Mouse (Mus musculus) limb, embryonic 13.5 days (tissue): ENCODE results near the gene Apba1. TPM values are rescaled to one million over a fixed set of nuclear protein-coding genes. Genes with fewer than 3 reads are reported as not detected.

Experiments
- ATAC-seq: fragments of 200-750 bp; cut with Nextera tagmentation; 2 replicates; pipeline ENCODE4 v1.8.0; 2017; ENCODE audit warnings: low read depth, moderate number of reproducible peaks, moderate TSS enrichment; ENCODE audit not compliant: low FRiP score
- H3K27ac ChIP-seq: fragments of 300-500 bp; sonication (generic); 2 replicates; pipeline ENCODE4 v1.5.1; 2015; ENCODE audit warnings: inconsistent platforms, mild to moderate bottlenecking, moderate library complexity
- H3K27me3 ChIP-seq: fragments of 300-500 bp; sonication (generic); 2 replicates; pipeline ENCODE4 v1.6.1; 2015; ENCODE audit warnings: mild to moderate bottlenecking, inconsistent platforms
- H3K36me3 ChIP-seq: fragments of 300-500 bp; sonication (generic); 2 replicates; pipeline ENCODE4 v1.6.1; 2015; ENCODE audit warnings: inconsistent platforms, mild to moderate bottlenecking, moderate library complexity
- H3K4me1 ChIP-seq: fragments of 300-500 bp; sonication (generic); 2 replicates; pipeline ENCODE4 v1.6.1; 2015; ENCODE audit warnings: inconsistent platforms
- H3K4me2 ChIP-seq: fragments of 300-500 bp; sonication (generic); replicated peaks from 2 replicates; pipeline ENCODE4 v1.6.1; 2015; ENCODE audit warnings: inconsistent platforms, mild to moderate bottlenecking, moderate library complexity
- H3K4me3 ChIP-seq: fragments of 300-500 bp; sonication (generic); 2 replicates; pipeline ENCODE4 v1.5.1; 2015; ENCODE audit warnings: moderate library complexity, mild to moderate bottlenecking, inconsistent platforms
- H3K9ac ChIP-seq: fragments of 300-500 bp; sonication (generic); 2 replicates; pipeline ENCODE4 v1.6.1; 2015; ENCODE audit warnings: mild to moderate bottlenecking, inconsistent platforms
- H3K9me3 ChIP-seq: fragments of 300-500 bp; sonication (generic); 2 replicates; pipeline ENCODE4 v1.6.1; 2016; ENCODE audit warnings: inconsistent platforms
- WGBS: fragments of 180-500 bp; shearing (Covaris S2); methylation state at CpG from one replicate; pipeline ENCODE4 v1.1.7; 2015; 5-methylcytosine and 5-hydroxymethylcytosine counted together
- polyA plus RNA-seq: library from polyadenylated mRNA; unstranded; fragments of >200 nt; fragmentation: Nextera tagmentation; extraction: Ambion mirVana; gene quantifications from 2 replicates; pipeline ENCODE4 v1.2.1, GENCODE M21; 2015

The Apba1 gene
- polyA plus RNA-seq, 1 experiment from 2014 or later = 0.38 TPM

DNA sequence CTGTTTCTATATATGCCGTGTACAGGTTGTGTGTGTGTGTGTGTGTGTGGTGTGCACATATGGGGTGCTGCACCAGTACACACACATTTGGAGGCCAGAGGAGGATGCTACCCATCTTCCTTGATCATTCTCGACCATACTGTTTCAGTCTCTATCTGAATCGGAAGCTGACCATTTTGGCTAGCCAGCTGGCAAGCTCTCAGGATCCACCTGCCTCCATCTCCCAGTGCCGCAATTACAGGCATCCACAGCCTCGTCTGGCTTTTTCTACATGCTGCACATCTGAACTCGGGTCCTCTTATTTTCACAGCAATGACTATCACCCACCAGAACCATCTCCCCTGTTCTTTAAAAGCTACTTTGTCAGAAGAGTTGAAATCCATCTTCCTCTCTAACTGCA, 132.7 kb downstream of the Apba1 start:
- WGBS = 82% methylated on average over 6 of the region's 6 CpGs
- ATAC-seq = no peak
- Histone ChIP-seq H3K27me3 (peaks cover 60% of the 10 kb centered on the region), H3K9ac (no peak overlapping the region), H3K4me1 (peaks cover 9% of the 10 kb centered on the region; the same call in 1 of the 2 replicates), H3K4me2 (no peak overlapping the region), H3K36me3 (no peaks in the 10 kb centered on the region), H3K27ac (no peak overlapping the region), H3K4me3 (no peak overlapping the region), H3K9me3 (no peaks in the 10 kb centered on the region)

DNA sequence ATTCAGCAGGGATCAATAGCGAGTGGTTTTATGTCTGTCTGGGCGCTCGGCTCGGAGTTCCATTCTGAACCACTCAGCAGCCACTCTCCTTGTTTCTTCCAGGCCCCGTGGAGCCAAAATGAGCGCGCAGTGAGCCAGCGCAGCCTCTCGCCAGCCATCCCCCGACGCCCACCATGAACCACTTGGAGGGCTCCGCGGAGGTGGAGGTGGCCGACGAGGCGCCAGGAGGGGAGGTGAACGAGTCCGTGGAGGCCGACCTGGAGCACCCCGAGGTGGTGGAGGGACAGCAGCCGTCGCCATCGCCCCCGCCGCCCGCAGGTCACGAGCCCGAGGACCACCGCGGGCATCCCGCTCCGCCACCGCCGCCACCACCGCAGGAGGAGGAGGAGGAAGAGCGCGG, 133.9 kb downstream of the Apba1 start:
- no peak; the same call in 1 of the 2 replicates for ATAC-seq
- H3K27ac ChIP-seq = no peak overlapping the region
- peaks cover 9% of the 10 kb centered on the region; the same call in 1 of the 2 replicates for H3K4me1 ChIP-seq
- H3K4me3 ChIP-seq = peak overlapping the region; percentile 48
- H3K27me3 ChIP-seq = peaks cover 72% of the 10 kb centered on the region
- H3K36me3 ChIP-seq = no peaks in the 10 kb centered on the region
- peak overlapping the region; percentile 53; the same call in 1 of the 2 replicates for H3K9ac ChIP-seq
- WGBS = 24% methylated on average over 37 of the region's 37 CpGs
- H3K4me2 ChIP-seq = peak overlapping the region; percentile 71
- no peaks in the 10 kb centered on the region for H3K9me3 ChIP-seq

DNA sequence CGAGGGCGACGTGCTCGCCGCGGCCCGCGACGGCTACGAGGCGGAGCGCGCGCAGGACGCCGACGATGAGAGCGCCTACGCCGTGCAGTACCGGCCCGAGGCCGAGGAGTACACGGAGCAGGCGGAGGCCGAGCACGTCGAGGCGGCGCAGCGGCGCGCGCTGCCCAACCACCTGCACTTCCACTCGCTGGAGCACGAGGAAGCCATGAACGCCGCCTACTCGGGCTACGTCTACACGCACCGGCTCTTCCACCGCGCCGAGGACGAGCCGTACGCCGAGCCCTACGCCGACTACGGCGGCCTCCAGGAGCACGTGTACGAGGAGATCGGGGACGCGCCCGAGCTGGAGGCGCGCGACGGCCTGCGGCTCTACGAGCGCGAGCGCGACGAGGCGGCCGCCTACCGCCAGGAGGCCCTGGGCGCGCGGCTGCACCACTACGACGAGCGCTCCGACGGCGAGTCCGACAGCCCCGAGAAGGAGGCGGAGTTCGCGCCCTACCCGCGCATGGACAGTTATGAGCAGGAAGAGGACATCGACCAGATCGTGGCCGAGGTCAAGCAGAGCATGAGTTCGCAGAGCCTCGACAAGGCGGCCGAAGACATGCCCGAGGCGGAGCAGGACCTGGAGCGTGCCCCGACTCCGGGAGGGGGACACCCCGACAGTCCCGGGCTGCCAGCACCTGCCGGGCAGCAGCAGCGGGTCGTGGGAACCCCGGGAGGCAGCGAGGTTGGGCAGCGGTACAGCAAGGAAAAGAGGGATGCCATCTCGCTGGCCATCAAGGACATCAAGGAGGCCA, 134.6 kb downstream of the Apba1 start:
- H3K9ac ChIP-seq = peak overlapping the region; percentile 53
- H3K27me3 ChIP-seq = peaks cover 74% of the 10 kb centered on the region
- 18% methylated on average over 100 of the region's 110 CpGs for WGBS

DNA sequence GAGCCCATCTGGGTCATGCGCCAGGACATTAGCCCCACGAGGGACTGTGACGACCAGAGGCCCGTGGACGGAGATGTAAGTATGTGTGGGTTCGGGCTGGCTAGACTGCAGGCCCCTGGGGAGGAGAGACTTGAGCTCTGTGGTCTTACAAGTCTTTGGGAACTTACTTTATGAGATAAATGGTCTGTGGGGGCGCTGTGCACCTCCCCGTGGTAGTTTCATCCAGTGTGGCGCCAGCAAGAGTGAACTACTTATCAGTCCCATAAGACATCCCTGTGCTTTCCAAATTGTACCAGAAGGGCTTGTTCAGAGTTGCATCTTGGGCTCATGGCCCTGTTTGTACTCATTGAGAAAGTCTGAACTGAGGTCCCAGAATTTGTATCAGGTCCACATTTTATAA, 135.3 kb downstream of the Apba1 start:
- no peak overlapping the region for H3K4me2 ChIP-seq
- no peaks in the 10 kb centered on the region for H3K36me3 ChIP-seq
- no peak for ATAC-seq
- WGBS = 58% methylated on average over 9 of the region's 9 CpGs
- no peak overlapping the region for H3K4me3 ChIP-seq
- H3K9me3 ChIP-seq = no peaks in the 10 kb centered on the region
- no peak overlapping the region for H3K9ac ChIP-seq
- no peak overlapping the region for H3K27ac ChIP-seq
- peaks cover 9% of the 10 kb centered on the region; the same call in 1 of the 2 replicates for H3K4me1 ChIP-seq
- H3K27me3 ChIP-seq = peaks cover 75% of the 10 kb centered on the region

More for the DNA sequence above, 134.6 kb downstream of the Apba1 start:
- Histone ChIP-seq H3K4me3 (peak overlapping the region; percentile 48), H3K36me3 (no peaks in the 10 kb centered on the region), H3K4me1 (peaks cover 9% of the 10 kb centered on the region; the same call in 1 of the 2 replicates), H3K4me2 (peak overlapping the region; percentile 71), H3K9me3 (no peaks in the 10 kb centered on the region), H3K27ac (no peak overlapping the region)
- peak; percentile 80 for ATAC-seq

DNA sequence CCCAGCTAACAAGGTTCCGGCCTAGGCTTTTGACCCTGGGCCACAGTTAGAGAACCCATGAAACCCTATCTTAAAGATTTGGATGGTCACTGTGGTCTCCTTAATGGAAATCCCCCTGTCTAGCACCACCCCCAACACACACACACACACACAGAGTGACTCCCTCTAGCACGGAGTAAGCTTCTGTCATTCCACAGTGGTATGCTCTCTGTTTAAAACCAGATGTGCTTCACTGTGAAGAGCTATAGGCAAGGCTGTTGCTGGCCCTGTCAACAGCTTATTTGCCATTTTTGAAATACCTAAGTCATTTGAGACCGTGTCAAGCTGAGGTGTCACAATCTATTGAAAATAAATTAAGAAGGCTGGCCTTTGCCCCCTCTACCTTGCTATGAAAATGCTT, 136.1 kb downstream of the Apba1 start:
- no peaks in the 10 kb centered on the region for H3K36me3 ChIP-seq
- H3K27me3 ChIP-seq = peaks cover 75% of the 10 kb centered on the region
- ATAC-seq = no peak
- no peak overlapping the region for H3K4me2 ChIP-seq
- H3K27ac ChIP-seq = no peak overlapping the region
- H3K4me3 ChIP-seq = no peak overlapping the region
- H3K9ac ChIP-seq = no peak overlapping the region
- WGBS = 27% methylated on average over 3 of the region's 3 CpGs
- no peaks in the 10 kb centered on the region for H3K9me3 ChIP-seq
- H3K4me1 ChIP-seq = peaks cover 9% of the 10 kb centered on the region; the same call in 1 of the 2 replicates

- no peak for ATAC-seq
- WGBS = 61% methylated on average over 8 of the region's 8 CpGs
- Histone ChIP-seq H3K4me3 (no peak overlapping the region), H3K27ac (no peak overlapping the region), H3K9me3 (no peaks in the 10 kb centered on the region), H3K27me3 (peaks cover 63% of the 10 kb centered on the region), H3K4me1 (peaks cover 9% of the 10 kb centered on the region; the same call in 1 of the 2 replicates), H3K9ac (no peak overlapping the region), H3K4me2 (no peak overlapping the region), H3K36me3 (no peaks in the 10 kb centered on the region)
Observed at GRCm38 (mm10) chr19:23896915-23897314, 138.2 kb downstream of the Apba1 start.

GRCm38 (mm10) chr19:23898501-23898900, 139.8 kb downstream of the Apba1 start:
- Histone ChIP-seq H3K9me3 (no peaks in the 10 kb centered on the region), H3K9ac (no peak overlapping the region), H3K27ac (no peak overlapping the region), H3K4me1 (no peaks in the 10 kb centered on the region), H3K36me3 (no peaks in the 10 kb centered on the region), H3K4me3 (no peak overlapping the region), H3K4me2 (no peak overlapping the region), H3K27me3 (peaks cover 50% of the 10 kb centered on the region)
- 58% methylated on average over 11 of the region's 11 CpGs for WGBS
- no peak for ATAC-seq

- no peaks in the 10 kb centered on the region for H3K9me3 ChIP-seq
- no peak overlapping the region for H3K27ac ChIP-seq
- WGBS = 80% methylated on average over 3 of the region's 3 CpGs
- H3K9ac ChIP-seq = no peak overlapping the region
- H3K4me2 ChIP-seq = no peak overlapping the region
- no peak for ATAC-seq
- no peaks in the 10 kb centered on the region for H3K4me1 ChIP-seq
- no peaks in the 10 kb centered on the region for H3K36me3 ChIP-seq
- no peak overlapping the region for H3K4me3 ChIP-seq
- peaks cover 27% of the 10 kb centered on the region for H3K27me3 ChIP-seq
Observed at GRCm38 (mm10) chr19:23901177-23901576, 142.5 kb downstream of the Apba1 start.

GRCm38 (mm10) chr19:23901768-23902167, 143.1 kb downstream of the Apba1 start:
- WGBS = 92% methylated on average over 4 of the region's 4 CpGs
- no peak for ATAC-seq
- H3K4me2 ChIP-seq = no peak overlapping the region
- H3K9ac ChIP-seq = no peak overlapping the region
- H3K4me3 ChIP-seq = no peak overlapping the region
- H3K9me3 ChIP-seq = no peaks in the 10 kb centered on the region
- H3K27me3 ChIP-seq = peaks cover 22% of the 10 kb centered on the region
- H3K4me1 ChIP-seq = no peaks in the 10 kb centered on the region
- no peak overlapping the region for H3K27ac ChIP-seq
- no peaks in the 10 kb centered on the region for H3K36me3 ChIP-seq

GRCm38 (mm10) chr19:23903066-23903465, 144.4 kb downstream of the Apba1 start:
- Histone ChIP-seq H3K4me1 (no peaks in the 10 kb centered on the region), H3K4me3 (no peak overlapping the region), H3K27ac (no peak overlapping the region), H3K36me3 (no peaks in the 10 kb centered on the region), H3K4me2 (no peak overlapping the region), H3K27me3 (peaks cover 13% of the 10 kb centered on the region), H3K9ac (no peak overlapping the region), H3K9me3 (no peaks in the 10 kb centered on the region)
- 89% methylated on average over 7 of the region's 7 CpGs for WGBS
- ATAC-seq = no peak

GRCm38 (mm10) chr19:23904922-23905321, 146.2 kb downstream of the Apba1 start:
- ATAC-seq = no peak
- Histone ChIP-seq H3K4me1 (no peaks in the 10 kb centered on the region), H3K27me3 (peaks cover 9% of the 10 kb centered on the region), H3K4me2 (no peak overlapping the region), H3K4me3 (no peak overlapping the region), H3K27ac (no peak overlapping the region), H3K9me3 (no peaks in the 10 kb centered on the region), H3K9ac (no peak overlapping the region), H3K36me3 (no peaks in the 10 kb centered on the region)
- 78% methylated on average over 4 of the region's 4 CpGs for WGBS

GRCm38 (mm10) chr19:23905772-23906171, 147.1 kb downstream of the Apba1 start:
- no peak overlapping the region for H3K4me3 ChIP-seq
- no peaks in the 10 kb centered on the region for H3K36me3 ChIP-seq

More at GRCm38 (mm10) chr19:23905772-23906171, 147.1 kb downstream of the Apba1 start:
- Histone ChIP-seq H3K27ac (no peak overlapping the region), H3K4me1 (no peaks in the 10 kb centered on the region), H3K27me3 (peaks cover 7% of the 10 kb centered on the region; the same call in 1 of the 2 replicates), H3K9me3 (no peaks in the 10 kb centered on the region), H3K9ac (no peak overlapping the region), H3K4me2 (no peak overlapping the region)
- 68% methylated on average over 5 of the region's 5 CpGs for WGBS
- no peak for ATAC-seq
